Mouse (Mus musculus) C2C12 (cell line): Measurements from ENCODE around the gene Sall1.

Experiments
- CEBPB ChIP-seq: IDR thresholded peaks from one replicate; pipeline ENCODE4 v1.6.1; 2011; ENCODE audit warnings: low read depth, mild to moderate bottlenecking, control low read depth, moderate library complexity
- CTCF ChIP-seq: IDR thresholded peaks from one replicate; pipeline ENCODE4 v1.5.1; 2011; ENCODE audit not compliant: control insufficient read depth, insufficient read depth, insufficient read length
- FOSL1 ChIP-seq: IDR thresholded peaks from one replicate; pipeline ENCODE4 v1.8.0; 2011; ENCODE audit warnings: mild to moderate bottlenecking, low read length; ENCODE audit not compliant: poor library complexity, insufficient read depth, severe bottlenecking
- MAX ChIP-seq: IDR thresholded peaks from one replicate; pipeline ENCODE4 v1.6.1; 2011; ENCODE audit warnings: mild to moderate bottlenecking, control low read depth
- MYOD1 ChIP-seq: IDR thresholded peaks from one replicate; pipeline ENCODE4 v1.6.1; 2011; ENCODE audit warnings: low read depth; ENCODE audit not compliant: control insufficient read depth, insufficient read length
- MYOG ChIP-seq: IDR thresholded peaks from one replicate; pipeline ENCODE4 v1.6.1; 2011; ENCODE audit not compliant: control insufficient read depth, insufficient read length; ENCODE audit errors: extremely low read depth
- USF1 ChIP-seq: IDR thresholded peaks from one replicate; pipeline ENCODE4 v1.6.1; 2011; ENCODE audit warnings: low read depth, mild to moderate bottlenecking, control low read depth, moderate library complexity

DNA sequence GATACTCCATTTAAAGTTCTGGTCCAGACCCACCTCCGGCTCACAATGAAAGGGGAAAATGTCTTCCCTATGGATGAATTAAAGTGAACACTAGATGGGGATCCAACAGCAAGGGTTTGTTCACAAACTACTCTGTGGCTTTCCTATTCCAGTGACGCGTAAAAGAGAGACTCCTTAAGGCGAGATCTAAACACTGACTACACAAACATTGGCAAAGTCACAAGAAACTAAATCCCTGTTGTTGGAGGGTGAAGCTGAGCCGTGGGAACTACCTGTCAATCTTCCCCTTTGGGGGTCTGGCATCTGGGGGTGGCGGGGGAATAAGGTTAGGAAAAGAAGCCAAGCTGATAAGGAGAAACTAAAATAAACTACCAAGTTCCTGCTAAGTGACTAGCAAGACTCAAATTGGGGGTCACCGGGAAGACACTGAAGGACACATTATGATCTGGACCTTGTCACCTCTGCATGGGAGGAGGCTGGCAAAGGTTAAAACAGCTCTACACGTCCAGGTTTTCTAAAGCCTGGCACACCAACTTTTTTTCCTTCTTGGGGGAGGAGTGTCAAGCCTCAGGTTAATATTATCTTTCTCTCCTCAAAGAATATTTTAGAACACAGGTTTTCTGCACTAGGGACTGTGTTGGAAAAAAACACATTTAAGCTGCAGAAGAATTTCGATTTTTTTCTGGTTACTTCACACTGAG is 6.3 kb downstream of the Sall1 start:
- TF ChIP-seq CTCF = no peak
- TF ChIP-seq MYOD1 = no peak
- no peak for TF ChIP-seq CEBPB
- no peak for TF ChIP-seq MAX
- TF ChIP-seq MYOG = no peak
- TF ChIP-seq FOSL1 = no peak
- no peak for TF ChIP-seq USF1
